Mouse (Mus musculus) liver, embryonic 14.5 days (tissue): ENCODE results near the gene 4930451I11Rik.

Experiments
- CTCF ChIP-seq: IDR thresholded peaks from 2 replicates; pipeline ENCODE4 v1.5.1; 2016; ENCODE audit warnings: antibody characterized with exemption, low read depth, control low read depth
- EP300 ChIP-seq: IDR thresholded peaks from 2 replicates; pipeline ENCODE4 v1.6.1; 2016; ENCODE audit warnings: antibody characterized with exemption, low read depth

- peak; percentile 97 for TF ChIP-seq CTCF
- TF ChIP-seq EP300, result no peak
These were observed 9.5 kb downstream of the 4930451I11Rik start for GRCm38 (mm10) chr7:126821835-126822511.
